Mouse (Mus musculus): ENCODE results near the gene Dnm3. TPM values are rescaled to one million over a fixed set of nuclear protein-coding genes. Genes with fewer than 3 reads are reported as not detected.

The Dnm3 gene
- polyA plus RNA-seq, 1 experiment: 0.43 TPM

GRCm38 (mm10) chr1:162293732-162294571 is 183.9 kb downstream of the Dnm3 start:
- H3K36me3 ChIP-seq (ENCODE audit: control insufficient read depth, insufficient read depth, low read length): no peaks in the 10 kb centered on the region
- TF ChIP-seq CTCF (IDR thresholded peaks at IDR 0.05; ENCODE audit: extremely low read depth, insufficient read depth, insufficient read length, insufficient replicate concordance) (no peak), POLR2A (IDR thresholded peaks at IDR 0.05; ENCODE audit: low read depth, low read length) (no peak)
- no peaks in the 10 kb centered on the region for H3K27me3 ChIP-seq (ENCODE audit: control insufficient read depth, insufficient read depth, low read length)
- H3K4me1 ChIP-seq (ENCODE audit: control insufficient read depth, insufficient read depth, insufficient read length): no peaks in the 10 kb centered on the region
- WGBS: 54% methylated on average over 4 of the region's 4 CpGs
- no peak overlapping the region for H3K27ac ChIP-seq (ENCODE audit: insufficient read depth, low read length)
- no peak for DNase-seq (ENCODE audit: low read depth in 1 of 2, low spot score in 2 of 2)
- H3K4me3 ChIP-seq (ENCODE audit: extremely low read depth, insufficient read depth, insufficient read length): no peak overlapping the region

- Histone ChIP-seq H3K36me3 (ENCODE audit: control insufficient read depth, insufficient read depth, low read length) (no peaks in the 10 kb centered on the region), H3K4me3 (ENCODE audit: extremely low read depth, insufficient read depth, insufficient read length) (no peak overlapping the region), H3K27me3 (ENCODE audit: control insufficient read depth, insufficient read depth, low read length) (no peaks in the 10 kb centered on the region), H3K4me1 (ENCODE audit: control insufficient read depth, insufficient read depth, insufficient read length) (no peaks in the 10 kb centered on the region), H3K27ac (ENCODE audit: insufficient read depth, low read length) (no peak overlapping the region)
- 73% methylated on average over 6 of the region's 6 CpGs for WGBS
- TF ChIP-seq CTCF (IDR thresholded peaks at IDR 0.05; ENCODE audit: extremely low read depth, insufficient read depth, insufficient read length, insufficient replicate concordance) (no peak), POLR2A (IDR thresholded peaks at IDR 0.05; ENCODE audit: low read depth, low read length) (no peak)
- no peak for DNase-seq (ENCODE audit: low read depth in 1 of 2, low spot score in 2 of 2)
These were observed 190.9 kb downstream of the Dnm3 start for GRCm38 (mm10) chr1:162286910-162287309.

GRCm38 (mm10) chr1:162281981-162282381 is 195.9 kb downstream of the Dnm3 start:
- Histone ChIP-seq H3K27me3 (ENCODE audit: control insufficient read depth, insufficient read depth, low read length) (no peaks in the 10 kb centered on the region), H3K4me3 (ENCODE audit: extremely low read depth, insufficient read depth, insufficient read length) (no peak overlapping the region), H3K27ac (ENCODE audit: insufficient read depth, low read length) (no peak overlapping the region), H3K36me3 (ENCODE audit: control insufficient read depth, insufficient read depth, low read length) (no peaks in the 10 kb centered on the region), H3K4me1 (ENCODE audit: control insufficient read depth, insufficient read depth, insufficient read length) (no peaks in the 10 kb centered on the region)
- no peak for DNase-seq (ENCODE audit: low read depth in 1 of 2, low spot score in 2 of 2)
- 61% methylated on average over 7 of the region's 7 CpGs for WGBS
- TF ChIP-seq POLR2A (IDR thresholded peaks at IDR 0.05; ENCODE audit: low read depth, low read length) (no peak), CTCF (IDR thresholded peaks at IDR 0.05; ENCODE audit: extremely low read depth, insufficient read depth, insufficient read length, insufficient replicate concordance) (no peak)

- H3K4me3 ChIP-seq (ENCODE audit: extremely low read depth, insufficient read depth, insufficient read length): no peak overlapping the region
- no peaks in the 10 kb centered on the region for H3K4me1 ChIP-seq (ENCODE audit: control insufficient read depth, insufficient read depth, insufficient read length)
- TF ChIP-seq CTCF (IDR thresholded peaks at IDR 0.05; ENCODE audit: extremely low read depth, insufficient read depth, insufficient read length, insufficient replicate concordance): no peak
- no peak for TF ChIP-seq POLR2A (IDR thresholded peaks at IDR 0.05; ENCODE audit: low read depth, low read length)
- no peaks in the 10 kb centered on the region for H3K27me3 ChIP-seq (ENCODE audit: control insufficient read depth, insufficient read depth, low read length)
- DNase-seq (ENCODE audit: low read depth in 1 of 2, low spot score in 2 of 2): no peak
- H3K27ac ChIP-seq (ENCODE audit: insufficient read depth, low read length): no peak overlapping the region
- H3K36me3 ChIP-seq (ENCODE audit: control insufficient read depth, insufficient read depth, low read length): no peaks in the 10 kb centered on the region
- 90% methylated on average over 4 of the region's 4 CpGs for WGBS
These were observed 197.8 kb downstream of the Dnm3 start for GRCm38 (mm10) chr1:162280052-162280451.

GRCm38 (mm10) chr1:162276011-162276410 is 201.8 kb downstream of the Dnm3 start:
- no peak overlapping the region for H3K4me3 ChIP-seq (ENCODE audit: extremely low read depth, insufficient read depth, insufficient read length)
- no peak for DNase-seq (ENCODE audit: low read depth in 1 of 2, low spot score in 2 of 2)
- H3K4me1 ChIP-seq (ENCODE audit: control insufficient read depth, insufficient read depth, insufficient read length): no peaks in the 10 kb centered on the region
- TF ChIP-seq CTCF (IDR thresholded peaks at IDR 0.05; ENCODE audit: extremely low read depth, insufficient read depth, insufficient read length, insufficient replicate concordance) (peak; percentile 9; the same call in 1 of the 2 replicates), POLR2A (IDR thresholded peaks at IDR 0.05; ENCODE audit: low read depth, low read length) (no peak)
- WGBS: 92% methylated on average over 1 of the region's 1 CpGs
- no peaks in the 10 kb centered on the region for H3K36me3 ChIP-seq (ENCODE audit: control insufficient read depth, insufficient read depth, low read length)
- no peak overlapping the region for H3K27ac ChIP-seq (ENCODE audit: insufficient read depth, low read length)
- H3K27me3 ChIP-seq (ENCODE audit: control insufficient read depth, insufficient read depth, low read length): no peaks in the 10 kb centered on the region

- H3K27ac ChIP-seq (ENCODE audit: insufficient read depth, low read length): no peak overlapping the region
- no peaks in the 10 kb centered on the region for H3K4me1 ChIP-seq (ENCODE audit: control insufficient read depth, insufficient read depth, insufficient read length)
- H3K27me3 ChIP-seq (ENCODE audit: control insufficient read depth, insufficient read depth, low read length): no peaks in the 10 kb centered on the region
- TF ChIP-seq POLR2A (IDR thresholded peaks at IDR 0.05; ENCODE audit: low read depth, low read length) (no peak), CTCF (IDR thresholded peaks at IDR 0.05; ENCODE audit: extremely low read depth, insufficient read depth, insufficient read length, insufficient replicate concordance) (no peak)
- no peak overlapping the region for H3K4me3 ChIP-seq (ENCODE audit: extremely low read depth, insufficient read depth, insufficient read length)
- DNase-seq (ENCODE audit: low read depth in 1 of 2, low spot score in 2 of 2): no peak
- no peaks in the 10 kb centered on the region for H3K36me3 ChIP-seq (ENCODE audit: control insufficient read depth, insufficient read depth, low read length)
- WGBS: 91% methylated on average over 11 of the region's 11 CpGs
These were observed 203.1 kb downstream of the Dnm3 start for GRCm38 (mm10) chr1:162274674-162275248.
